Mouse (Mus musculus) kidney, adult 2 months (tissue): ENCODE measurements around the gene Rsrp1.

ENCODE experiments used
- CTCF ChIP-seq: fragments of 200-500 bp; conservative IDR thresholded peaks from 2 replicates; pipeline ENCODE4 v1.5.1; 2011; ENCODE audit warnings: low read depth, mild to moderate bottlenecking, control low read depth, low read length, moderate library complexity, mixed read lengths; ENCODE audit not compliant: insufficient read depth, insufficient read length
- POLR2A ChIP-seq: fragments of 200-500 bp; IDR thresholded peaks from one replicate; pipeline ENCODE4 v1.6.1; 2011; ENCODE audit warnings: low read depth, low read length, control low read depth

GRCm38 (mm10) chr4:134918381-134918780 lies 5.0 kb upstream of the Rsrp1 start:
- TF ChIP-seq CTCF (no peak), POLR2A (no peak)
